Mouse (Mus musculus): ENCODE results near the gene Vdac2. TPM values are rescaled to one million over a fixed set of nuclear protein-coding genes. Genes with fewer than 3 reads are reported as not detected.
A peak's percentile ranks its signal among the peaks of the same experiment; 100 is the strongest.

The Vdac2 gene
- polyA plus RNA-seq, 1 experiment, result 358 TPM

- TF ChIP-seq CTCF (IDR thresholded peaks at IDR 0.05; ENCODE audit: low read depth, low read length) (no peak), POLR2A (IDR thresholded peaks at IDR 0.05; ENCODE audit: insufficient read depth, low read length) (no peak), EP300 (IDR thresholded peaks at IDR 0.05; ENCODE audit: insufficient read depth, low read depth, low read length) (no peak)
- Histone ChIP-seq H3K27ac (ENCODE audit: insufficient read depth, low read length) (peak overlapping the region; percentile 39; the same call in 1 of the 2 replicates), H3K4me1 (ENCODE audit: control insufficient read depth, insufficient read depth, low read length) (no peaks in the 10 kb centered on the region), H3K36me3 (ENCODE audit: control insufficient read depth, insufficient read depth, low read length, poor library complexity, severe bottlenecking) (peaks cover 49% of the 10 kb centered on the region), H3K4me3 (ENCODE audit: low read depth, low read length) (peak overlapping the region; percentile 23), H3K9ac (ENCODE audit: low read depth, poor library complexity, severe bottlenecking) (peak overlapping the region; percentile 1; the same call in 1 of the 2 replicates), H3K9me3 (replicated peaks; ENCODE audit: control insufficient read depth, insufficient read depth, low read length, poor library complexity, severe bottlenecking) (no peaks in the 10 kb centered on the region), H3K27me3 (ENCODE audit: control insufficient read depth, insufficient read depth, low read length, poor library complexity, severe bottlenecking) (no peaks in the 10 kb centered on the region)
These were observed 21.9 kb downstream of the Vdac2 start for GRCm38 (mm10) chr14:21846827-21847380.

GRCm38 (mm10) chr14:21847381-21848165 is 22.5 kb downstream of the Vdac2 start:
- Histone ChIP-seq H3K27ac (ENCODE audit: insufficient read depth, low read length) (0 out of 2 replicates have a peak overlapping the region, but pooled peaks have one; percentile 4), H3K4me1 (ENCODE audit: control insufficient read depth, insufficient read depth, low read length) (no peaks in the 10 kb centered on the region), H3K9ac (ENCODE audit: low read depth, poor library complexity, severe bottlenecking) (peak overlapping the region; percentile 71), H3K9me3 (replicated peaks; ENCODE audit: control insufficient read depth, insufficient read depth, low read length, poor library complexity, severe bottlenecking) (no peaks in the 10 kb centered on the region), H3K4me3 (ENCODE audit: low read depth, low read length) (peak overlapping the region; percentile 73), H3K36me3 (ENCODE audit: control insufficient read depth, insufficient read depth, low read length, poor library complexity, severe bottlenecking) (peaks cover 43% of the 10 kb centered on the region), H3K27me3 (ENCODE audit: control insufficient read depth, insufficient read depth, low read length, poor library complexity, severe bottlenecking) (no peaks in the 10 kb centered on the region)
- 0 out of 2 replicates have a peak, but pooled peaks have one; percentile 41 for TF ChIP-seq EP300 (IDR thresholded peaks at IDR 0.05; ENCODE audit: insufficient read depth, low read depth, low read length)
- no peak for TF ChIP-seq POLR2A (IDR thresholded peaks at IDR 0.05; ENCODE audit: insufficient read depth, low read length)
- TF ChIP-seq CTCF (IDR thresholded peaks at IDR 0.05; ENCODE audit: low read depth, low read length), result no peak

GRCm38 (mm10) chr14:21848166-21849154 is 23.4 kb downstream of the Vdac2 start, which contains the start of gene Comtd1:
Comtd1 (minus strand) TSS chr14:21848977.
- TF ChIP-seq CTCF (IDR thresholded peaks at IDR 0.05; ENCODE audit: low read depth, low read length) (no peak), EP300 (IDR thresholded peaks at IDR 0.05; ENCODE audit: insufficient read depth, low read depth, low read length) (no peak), POLR2A (IDR thresholded peaks at IDR 0.05; ENCODE audit: insufficient read depth, low read length) (no peak)
- peak within 1 kb of the TSS; percentile 73 for H3K4me3 ChIP-seq (ENCODE audit: low read depth, low read length)
- H3K9me3 ChIP-seq (replicated peaks; ENCODE audit: control insufficient read depth, insufficient read depth, low read length, poor library complexity, severe bottlenecking), result no peaks in the 10 kb centered on the region
- H3K36me3 ChIP-seq (ENCODE audit: control insufficient read depth, insufficient read depth, low read length, poor library complexity, severe bottlenecking), result peaks cover 34% of the 10 kb centered on the region
- H3K27me3 ChIP-seq (ENCODE audit: control insufficient read depth, insufficient read depth, low read length, poor library complexity, severe bottlenecking), result no peaks in the 10 kb centered on the region
- no peaks in the 10 kb centered on the region for H3K4me1 ChIP-seq (ENCODE audit: control insufficient read depth, insufficient read depth, low read length)
- peak within 1 kb of the TSS; percentile 26; the same call in 1 of the 2 replicates for H3K27ac ChIP-seq (ENCODE audit: insufficient read depth, low read length)
- H3K9ac ChIP-seq (ENCODE audit: low read depth, poor library complexity, severe bottlenecking), result peak within 1 kb of the TSS; percentile 71

GRCm38 (mm10) chr14:21849524-21850418 is 24.7 kb downstream of the Vdac2 start:
- Histone ChIP-seq H3K27ac (ENCODE audit: insufficient read depth, low read length) (peak overlapping the region; percentile 26), H3K27me3 (ENCODE audit: control insufficient read depth, insufficient read depth, low read length, poor library complexity, severe bottlenecking) (no peaks in the 10 kb centered on the region), H3K9ac (ENCODE audit: low read depth, poor library complexity, severe bottlenecking) (no peak overlapping the region; the same call in 1 of the 2 replicates), H3K4me1 (ENCODE audit: control insufficient read depth, insufficient read depth, low read length) (no peaks in the 10 kb centered on the region), H3K36me3 (ENCODE audit: control insufficient read depth, insufficient read depth, low read length, poor library complexity, severe bottlenecking) (peaks cover 21% of the 10 kb centered on the region), H3K4me3 (ENCODE audit: low read depth, low read length) (peak overlapping the region; percentile 35), H3K9me3 (replicated peaks; ENCODE audit: control insufficient read depth, insufficient read depth, low read length, poor library complexity, severe bottlenecking) (no peaks in the 10 kb centered on the region)
- TF ChIP-seq EP300 (IDR thresholded peaks at IDR 0.05; ENCODE audit: insufficient read depth, low read depth, low read length) (no peak), POLR2A (IDR thresholded peaks at IDR 0.05; ENCODE audit: insufficient read depth, low read length) (no peak), CTCF (IDR thresholded peaks at IDR 0.05; ENCODE audit: low read depth, low read length) (no peak)

Measured in ES-Bruce4 (cell line).